In the genomic region with DNA sequence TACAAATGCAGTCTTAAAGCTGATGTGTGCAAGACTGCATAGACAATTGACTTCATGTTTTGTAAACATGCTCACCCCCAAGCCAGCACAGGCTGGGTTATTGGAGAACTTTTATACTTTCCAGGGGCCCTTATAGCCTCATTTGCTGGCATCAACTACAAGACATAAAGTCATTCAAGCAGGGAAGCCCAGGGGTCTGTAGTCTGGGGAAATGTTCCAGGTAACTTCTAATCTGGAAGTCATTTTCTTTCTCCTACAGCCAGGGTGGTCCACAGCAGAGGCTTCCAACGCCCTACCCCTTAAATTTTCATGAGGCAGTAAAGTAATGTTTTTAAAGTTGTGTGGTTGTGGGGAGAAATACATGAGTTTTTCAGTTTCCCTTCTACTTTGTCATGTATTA, we compare ENCODE assay signal across 22 mouse cellular contexts.
"Had no signal": no experiment of that assay in that cellular context is flagged by ENCODE, and none has a peak within 500 bp of the region (broad histone marks: within the 10 kb centered on the region; RNA-seq: fewer than 3 reads in every experiment).

No protein-coding gene starts in this region.

- H3K27me3 ChIP-seq: midbrain, embryonic 13.5 days; neural tube, embryonic 13.5 days had no signal

- H3K4me2 ChIP-seq: liver, embryonic 12.5 days; liver, embryonic 15.5 days; lung, embryonic 15.5 days; midbrain, embryonic 13.5 days; neural tube, embryonic 13.5 days had no signal

- DNase-seq: kidney, adult 11 months; kidney, adult 8-10 months; kidney, postnatal 25 days; layer of hippocampus, adult 9-11 months; liver; lung, adult 18-20 months; lung, postnatal 14 days; retina, postnatal 1 day; right cerebral cortex, postnatal 25 days; thymus, adult 18-20 months; thymus, postnatal 36 days had no signal

- H3K9ac ChIP-seq: liver, embryonic 12.5 days; liver, embryonic 15.5 days; lung, embryonic 15.5 days; midbrain, embryonic 13.5 days; neural tube, embryonic 13.5 days had no signal

- H3K27ac ChIP-seq: kidney, postnatal 0 days; layer of hippocampus, adult 2 months; left cerebral cortex, adult 2 months; liver, embryonic 12.5 days; liver, embryonic 15.5 days; lung, embryonic 15.5 days; macrophage; midbrain, embryonic 13.5 days; neural tube, embryonic 13.5 days had no signal

- H3K4me1 ChIP-seq: liver, embryonic 12.5 days; liver, embryonic 15.5 days; lung, embryonic 15.5 days had no signal

- ATAC-seq: liver, embryonic 12.5 days; midbrain, embryonic 13.5 days; midbrain, embryonic 16.5 days had no signal

- H3K4me3 ChIP-seq: layer of hippocampus, adult 2 months; left cerebral cortex, adult 2 months; liver, embryonic 12.5 days; liver, embryonic 15.5 days; lung, embryonic 15.5 days; midbrain, embryonic 13.5 days; myocyte; neural tube, embryonic 13.5 days had no signal

- H3K36me3 ChIP-seq: liver, embryonic 12.5 days; liver, embryonic 15.5 days; lung, embryonic 15.5 days; midbrain, embryonic 13.5 days; neural tube, embryonic 13.5 days had no signal

- H3K9me3 ChIP-seq: liver, embryonic 15.5 days; lung, embryonic 15.5 days; midbrain, embryonic 13.5 days; neural tube, embryonic 13.5 days had no signal
